Mouse (Mus musculus): Measurements from ENCODE around the gene Ulk3.

- no peak for TF ChIP-seq CTCF (IDR thresholded peaks at IDR 0.05; ENCODE audit: low read depth, low read length)
- TF ChIP-seq EP300 (IDR thresholded peaks at IDR 0.05; ENCODE audit: insufficient read depth, low read depth, low read length), result no peak
Observed at GRCm38 (mm10) chr9:57562896-57563372, 26.3 kb upstream of the Ulk3 start.
